Mouse (Mus musculus) urinary bladder, postnatal 36 days (tissue): ENCODE measurements around the gene Dntt.

Experiments used
- DNase-seq, 2 experiments: peaks; one replicate each; pipeline ENCODE4 v3.0.0; 2022; ENCODE audit warnings: low spot score in 2 of 2, mixed read lengths in 1 of 2

Gene Dntt

DNA sequence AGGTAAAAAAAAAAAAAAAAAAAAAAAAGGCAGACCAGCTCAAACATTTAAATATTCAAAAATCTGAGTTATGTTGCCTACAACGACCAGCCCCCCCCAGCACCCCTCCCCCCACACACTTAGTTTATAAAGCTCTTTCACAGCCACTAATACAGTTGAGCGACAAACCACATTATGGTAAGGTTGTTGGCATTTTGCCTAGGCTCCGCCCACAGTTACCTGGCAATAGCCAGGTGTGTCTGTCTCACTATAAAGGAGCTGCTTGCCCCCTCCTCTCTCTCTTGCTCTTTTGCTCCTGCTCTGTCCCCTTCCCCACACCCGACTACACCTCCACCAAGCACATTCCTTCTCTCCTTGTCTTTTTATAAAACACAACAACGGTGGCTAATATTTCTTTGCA is 17.4 kb upstream of the Dntt start:
- no peak for DNase-seq

DNA sequence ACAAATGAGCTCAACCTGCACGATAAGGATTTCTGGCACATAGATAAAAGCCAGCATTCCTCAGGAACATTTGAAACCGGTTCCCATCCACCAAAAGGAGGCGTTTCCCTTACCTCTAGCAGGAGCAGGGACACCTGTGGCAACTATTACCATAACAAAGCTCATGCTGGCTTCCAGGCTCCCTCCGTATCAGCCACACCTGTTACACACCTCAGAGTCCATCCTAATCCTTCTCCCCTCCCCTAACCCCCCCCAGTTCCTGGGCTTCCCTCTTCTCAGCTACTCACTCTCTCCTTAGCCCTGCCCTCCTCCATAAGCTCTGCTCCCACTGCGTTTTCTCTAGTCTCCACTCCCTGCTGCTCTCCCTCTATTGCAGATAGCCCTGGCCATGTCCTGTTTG is 15.5 kb upstream of the Dntt start:
- DNase-seq = no peak

DNA sequence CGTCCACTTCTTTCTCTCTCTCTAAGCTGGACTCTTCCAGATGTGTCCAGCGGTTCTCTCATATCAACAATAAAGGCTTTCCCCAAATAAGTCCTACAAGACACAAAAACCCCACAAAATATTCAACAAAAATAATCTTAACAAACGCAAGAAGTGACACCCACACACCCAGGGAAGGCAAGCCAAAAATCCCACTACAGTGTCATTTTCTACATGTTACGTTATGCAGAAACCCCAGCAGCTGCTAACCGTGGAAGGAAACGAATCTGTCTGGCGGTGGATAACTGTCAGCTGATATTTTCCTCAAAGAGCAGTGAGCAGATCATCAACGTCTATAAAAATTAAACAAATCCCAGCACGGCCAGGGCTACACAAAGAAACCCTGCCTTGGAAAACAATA is 15.1 kb upstream of the Dntt start:
- no peak for DNase-seq

DNA sequence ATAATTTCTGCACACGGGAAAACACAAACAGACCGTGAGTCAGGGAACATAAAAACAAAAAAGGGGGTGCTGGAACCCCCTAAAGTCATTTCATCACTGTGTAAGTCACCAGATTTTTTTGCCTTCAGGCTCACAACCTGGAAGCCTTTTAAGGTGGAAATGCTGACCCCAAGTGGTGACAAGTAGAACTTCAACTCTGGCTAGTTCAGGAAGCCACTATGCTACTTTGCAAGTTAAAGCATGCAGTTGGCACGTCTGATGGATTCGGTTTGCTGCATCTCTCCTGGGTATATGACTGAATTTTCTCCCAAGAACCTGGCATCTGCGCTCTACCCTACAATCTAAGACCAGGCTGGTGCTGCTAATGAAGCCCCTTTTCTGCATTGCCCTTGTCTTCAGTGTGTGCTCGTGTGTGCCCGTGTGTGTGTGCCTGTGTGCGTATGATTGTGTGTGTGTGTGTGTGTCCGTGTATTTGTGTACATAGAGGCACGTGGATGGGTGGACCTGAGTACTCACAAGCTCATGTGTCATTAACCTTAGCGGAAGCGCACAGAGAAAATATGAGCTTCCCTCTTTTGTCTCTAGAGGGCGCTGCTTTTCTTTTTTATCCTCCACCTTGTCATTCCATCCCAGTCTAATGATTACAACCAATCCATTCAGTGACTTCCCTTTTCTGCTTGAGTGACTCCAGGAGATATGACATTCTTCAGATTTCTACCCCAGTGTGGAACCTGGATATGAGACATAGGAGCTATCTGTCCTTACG is 12.9 kb upstream of the Dntt start:
- DNase-seq = peak; percentile 34 to 38

DNA sequence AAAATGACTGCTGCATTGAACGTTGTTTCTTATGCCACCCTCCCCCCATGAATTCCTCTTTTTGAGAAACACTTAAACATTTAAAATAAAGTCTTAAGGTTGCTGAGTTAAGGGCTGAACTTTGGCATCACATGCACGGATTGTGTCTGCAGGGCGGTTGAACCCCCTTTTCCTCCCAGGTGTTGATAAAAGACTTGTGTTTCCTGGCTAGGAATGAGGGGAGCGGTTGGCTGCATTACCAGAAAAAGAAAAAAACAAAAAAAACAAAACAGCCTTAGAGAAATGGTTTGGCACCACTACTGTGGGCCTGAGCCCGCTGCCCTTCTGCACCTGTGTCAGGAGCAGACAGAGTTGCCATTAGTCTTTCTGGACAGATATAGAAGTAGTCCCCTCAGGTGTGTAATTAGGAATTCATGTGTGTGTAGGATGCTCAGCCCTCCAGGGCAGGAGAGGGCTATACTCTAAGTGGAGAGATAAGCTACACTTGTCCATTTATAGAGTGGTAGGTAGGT is 9.9 kb upstream of the Dntt start:
- no peak for DNase-seq

DNA sequence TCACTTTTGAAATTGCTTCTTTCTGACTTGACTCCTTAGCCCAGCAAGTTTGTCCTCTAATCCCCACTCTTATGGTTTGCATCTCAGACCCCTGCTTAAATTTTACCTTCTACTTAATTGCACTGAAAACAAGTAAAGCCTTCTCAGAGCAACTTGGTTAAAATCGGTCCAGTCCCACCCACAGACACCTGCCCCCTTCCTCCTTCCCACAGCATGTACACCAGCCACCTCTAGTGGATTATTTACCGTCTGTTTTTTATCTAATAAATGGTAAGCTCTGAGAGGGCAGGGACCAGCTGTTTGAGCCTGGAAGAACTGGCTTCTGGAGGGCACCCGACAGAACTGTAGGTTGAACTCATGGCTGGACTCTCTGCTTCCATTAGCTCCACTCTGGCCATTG is 8.5 kb upstream of the Dntt start:
- no peak for DNase-seq

DNA sequence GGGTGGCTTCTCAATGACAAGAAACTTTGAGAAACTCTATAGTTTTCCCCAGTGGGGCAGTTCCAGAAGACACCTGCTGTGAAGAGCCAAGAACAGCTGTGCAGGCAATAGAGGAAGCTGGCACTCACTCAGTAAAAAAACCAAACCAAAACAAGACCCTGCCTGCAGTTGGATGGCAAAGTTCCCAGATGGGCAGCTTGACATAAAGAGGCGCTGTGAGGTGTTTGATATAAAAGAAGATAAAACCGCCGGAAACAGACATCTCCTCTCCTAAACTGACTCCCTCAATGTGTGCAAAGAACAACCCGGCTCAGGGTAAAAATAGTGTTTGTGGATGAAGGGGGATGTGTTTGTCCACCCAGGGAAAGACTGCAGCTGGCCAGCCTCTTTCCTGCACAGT is 6.8 kb upstream of the Dntt start:
- DNase-seq = no peak

DNA sequence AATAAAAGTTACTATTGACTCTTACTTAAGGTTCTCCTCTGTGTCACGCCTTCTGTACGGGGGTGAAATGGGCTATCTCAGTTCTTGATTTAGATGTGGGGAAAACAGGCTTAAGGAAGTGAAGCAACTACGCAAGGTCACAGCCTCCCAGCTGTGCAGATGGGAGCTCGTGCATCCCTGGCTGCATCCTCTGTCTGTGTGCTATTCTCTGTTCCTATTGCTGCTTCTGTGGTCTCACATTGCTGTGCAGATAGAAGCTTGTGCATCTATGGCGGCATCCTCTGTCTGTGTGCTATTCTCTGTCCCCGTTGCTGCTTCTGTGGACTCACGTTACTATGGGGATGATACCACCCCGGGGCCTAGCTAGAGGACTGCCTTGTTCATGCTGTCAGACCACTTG is 2.5 kb upstream of the Dntt start:
- DNase-seq = no peak

DNA sequence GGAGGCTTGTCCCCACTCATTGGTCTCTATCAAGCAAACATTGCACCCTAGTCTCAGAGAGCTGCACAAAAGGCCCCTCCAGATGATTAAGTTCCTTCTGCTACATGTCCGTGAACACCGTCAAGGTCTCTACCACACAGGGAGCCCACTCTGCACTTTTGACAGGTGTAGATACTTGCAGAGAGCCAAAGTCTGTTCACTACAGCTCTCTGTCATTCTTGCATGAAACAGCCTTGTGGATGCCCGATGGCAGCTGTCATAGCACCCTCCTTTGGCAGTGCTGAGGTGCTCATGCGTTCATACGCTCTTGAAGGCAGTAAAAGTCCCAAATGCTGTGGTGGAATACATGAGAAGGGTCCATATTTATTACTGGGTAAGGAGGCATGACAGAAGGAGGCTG is 2.1 kb upstream of the Dntt start:
- DNase-seq = no peak

DNA sequence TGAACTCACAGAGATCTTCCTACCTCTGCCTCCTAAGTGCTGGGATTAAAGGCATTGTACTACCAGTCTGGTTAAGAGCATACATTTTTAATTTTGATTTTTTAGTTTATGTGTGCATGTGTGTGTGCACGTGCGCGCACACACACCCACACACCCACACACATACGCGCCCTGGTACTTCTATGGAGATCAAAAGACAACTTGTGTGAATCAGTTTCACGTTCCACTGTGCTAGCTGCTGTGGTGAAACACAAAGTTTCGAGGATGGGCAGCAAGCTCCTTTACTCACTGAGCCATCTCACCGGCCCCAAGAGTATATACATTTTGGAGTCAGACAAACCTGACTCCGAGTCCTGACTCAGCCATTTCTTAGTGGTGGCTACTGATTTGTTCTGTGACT is 1.5 kb upstream of the Dntt start:
- DNase-seq = no peak

DNA sequence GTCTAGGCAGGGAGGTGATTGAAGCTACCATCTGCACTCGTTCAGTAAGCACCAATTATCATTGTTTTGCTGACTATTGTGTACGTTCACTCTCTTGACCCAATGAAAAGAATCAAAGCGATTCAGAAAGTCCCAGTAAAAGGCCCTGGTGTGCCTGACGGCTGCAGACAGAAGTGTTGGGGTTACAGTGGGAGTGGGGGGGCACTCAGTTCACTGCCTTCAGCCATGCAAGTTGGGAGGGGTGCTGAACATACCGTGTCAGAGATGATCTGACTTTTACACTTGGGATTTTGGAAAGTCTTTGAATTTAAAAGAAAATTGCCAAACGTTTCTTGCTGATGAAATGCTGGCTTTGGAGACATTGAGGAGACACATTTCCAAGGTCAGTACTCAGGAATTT is 1.1 kb downstream of the Dntt start:
- DNase-seq = no peak

DNA sequence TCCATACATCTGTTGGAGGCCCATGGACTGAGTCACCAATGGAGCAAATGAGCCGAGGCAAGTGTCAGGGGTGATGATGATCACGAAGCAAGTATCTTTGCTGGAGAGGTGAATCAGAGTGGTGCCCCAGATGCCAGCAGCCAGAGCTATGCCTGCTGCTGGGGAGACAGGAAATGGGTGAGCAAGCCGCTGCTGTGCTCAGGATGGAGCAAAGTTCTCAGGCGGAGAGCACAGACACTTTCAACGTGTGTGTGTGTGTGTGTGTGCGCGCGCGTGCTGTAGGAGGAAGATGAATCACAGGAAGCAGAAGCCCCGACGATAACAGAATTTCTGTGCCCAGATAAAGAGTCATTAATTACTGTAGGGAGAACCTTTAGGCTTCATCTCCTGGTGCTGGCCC is 1.9 kb downstream of the Dntt start:
- no peak for DNase-seq

DNA sequence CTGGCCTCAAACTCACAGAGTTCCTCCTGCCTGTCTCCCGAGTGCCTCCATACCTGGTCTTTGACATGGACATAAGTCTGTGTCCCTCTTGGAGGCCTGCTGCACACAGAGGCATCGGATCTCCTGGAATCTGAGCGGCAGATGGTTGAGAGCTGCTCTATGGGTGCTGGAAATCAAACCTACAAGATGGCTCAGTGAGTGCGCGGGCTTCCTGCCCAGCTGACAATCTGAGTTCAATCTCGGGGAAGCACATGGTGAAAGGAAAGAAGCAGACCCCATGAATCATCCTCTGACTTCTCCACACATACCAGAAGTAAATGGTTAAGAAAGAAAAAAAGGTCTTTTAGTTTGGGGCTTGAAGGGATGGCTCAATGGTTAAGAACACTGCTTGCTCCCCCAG is 2.8 kb downstream of the Dntt start:
- no peak for DNase-seq

DNA sequence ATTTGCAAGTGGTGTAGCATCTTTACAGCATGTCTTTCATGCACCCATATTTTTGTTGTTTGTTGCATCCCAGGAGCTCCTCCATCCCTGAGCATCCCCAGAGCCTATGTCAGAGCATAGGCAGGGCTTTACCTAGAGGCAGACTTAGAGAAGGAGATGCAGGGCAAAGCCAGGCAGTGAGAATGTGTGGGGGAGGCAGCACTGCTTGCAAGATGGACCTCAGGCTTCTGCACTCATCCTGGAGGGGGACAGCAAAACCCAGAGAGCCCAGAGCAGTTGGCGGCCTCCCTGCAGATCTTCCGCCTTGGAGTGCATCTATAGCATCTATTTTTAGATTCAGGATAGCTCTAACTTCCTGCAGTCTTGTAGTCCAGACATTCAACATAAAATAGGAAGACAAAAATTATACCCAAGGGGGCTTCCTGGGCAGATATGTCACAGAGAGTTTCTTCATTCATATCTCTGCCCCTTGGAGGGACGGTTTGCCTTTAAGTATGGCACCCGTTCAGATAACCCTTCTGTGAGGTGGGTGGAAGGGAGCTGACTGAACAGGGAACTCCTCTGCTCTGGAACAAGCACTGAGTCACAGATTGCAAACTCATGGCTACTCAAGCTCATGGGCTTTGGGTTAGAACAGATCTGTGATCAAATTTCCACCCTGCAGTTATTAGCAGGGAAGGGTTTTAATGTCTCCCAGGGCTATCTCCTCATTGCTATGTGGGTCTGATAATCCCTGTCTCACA is 6.9 kb downstream of the Dntt start:
- DNase-seq = no peak

DNA sequence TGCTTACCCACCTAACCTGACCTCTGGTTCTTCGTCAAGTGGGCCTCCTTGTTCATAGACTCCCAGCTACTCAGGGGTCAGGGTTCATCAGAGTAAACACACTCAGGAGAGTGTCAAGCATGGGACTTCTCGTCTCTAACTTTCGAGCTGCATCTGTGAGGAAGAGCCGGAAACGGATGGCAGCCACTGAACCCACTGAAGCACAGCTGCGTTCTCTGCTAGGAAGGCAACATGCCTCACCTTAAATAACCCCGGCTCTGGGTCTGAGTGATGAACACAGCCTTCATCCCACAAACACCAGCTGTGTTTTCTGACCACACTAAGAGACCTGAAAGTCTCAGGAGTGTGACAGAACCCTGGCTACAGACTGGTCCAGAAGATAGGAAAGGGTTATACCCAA is 10.0 kb downstream of the Dntt start:
- DNase-seq = no peak

DNA sequence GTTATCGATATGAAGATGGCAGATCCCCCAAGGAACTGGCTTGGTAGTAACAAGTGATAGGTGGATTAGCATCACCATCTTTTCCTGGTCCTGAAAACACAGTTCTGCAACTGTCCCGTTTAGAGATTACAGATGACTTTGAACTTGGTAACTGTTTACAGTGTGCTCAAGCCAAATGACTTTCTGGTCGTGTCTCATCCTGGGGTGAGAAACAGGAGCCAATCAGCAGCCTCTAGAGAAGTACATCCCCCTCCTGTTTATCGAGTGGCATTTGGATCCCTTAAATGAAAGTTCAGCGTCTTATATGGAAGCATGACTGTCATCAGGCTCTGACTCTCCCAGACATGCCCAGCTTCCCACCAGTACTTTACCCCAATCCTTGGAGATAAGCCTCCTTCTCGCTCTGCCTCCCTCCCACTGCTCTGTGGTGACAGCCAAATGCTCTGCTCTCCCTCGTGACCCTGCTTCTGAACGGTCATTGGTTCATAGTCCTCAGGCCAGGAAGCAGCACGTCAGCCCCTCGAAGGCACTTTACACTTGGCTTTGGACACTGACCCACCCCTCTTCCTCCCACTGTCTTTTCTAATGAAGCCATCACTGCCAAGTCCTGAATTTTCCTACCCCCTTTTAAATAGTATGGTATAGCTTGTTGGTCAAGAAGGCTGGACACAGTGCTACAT is 16.2 kb downstream of the Dntt start:
- DNase-seq = no peak

DNA sequence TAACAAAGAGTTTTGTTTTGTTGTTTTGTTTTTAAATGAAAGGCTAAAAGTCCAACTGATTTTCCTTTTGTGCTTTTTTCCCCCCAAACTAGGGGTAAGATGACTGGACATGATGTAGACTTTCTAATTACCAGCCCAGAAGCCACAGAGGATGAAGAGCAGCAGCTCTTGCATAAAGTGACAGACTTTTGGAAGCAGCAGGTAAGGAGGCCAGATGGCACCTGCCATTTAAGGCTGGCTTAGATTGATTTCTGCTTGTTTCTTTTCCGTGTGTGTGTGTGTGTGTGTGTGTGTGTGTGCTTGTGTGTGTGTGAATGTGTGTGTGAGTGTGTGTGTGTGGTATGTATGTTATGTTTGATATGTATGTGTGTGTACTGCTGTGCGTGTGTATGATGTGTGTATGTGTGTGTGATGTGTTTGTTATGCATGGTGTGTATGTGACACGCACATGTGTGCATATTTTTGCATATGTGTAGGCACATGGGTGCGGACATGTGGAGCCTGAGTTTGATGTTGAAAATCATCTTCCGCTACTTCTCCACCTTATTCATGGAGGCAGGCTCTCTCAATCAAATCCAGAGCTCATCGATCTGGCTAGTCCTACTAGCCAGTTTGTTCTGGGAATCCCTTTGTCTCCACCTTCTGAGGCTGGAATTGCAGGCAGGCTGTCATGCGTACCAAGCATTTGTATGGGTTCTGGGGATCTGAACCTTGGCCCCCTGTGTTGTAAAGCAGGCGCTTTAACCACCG is 18.5 kb downstream of the Dntt start:
- no peak for DNase-seq

DNA sequence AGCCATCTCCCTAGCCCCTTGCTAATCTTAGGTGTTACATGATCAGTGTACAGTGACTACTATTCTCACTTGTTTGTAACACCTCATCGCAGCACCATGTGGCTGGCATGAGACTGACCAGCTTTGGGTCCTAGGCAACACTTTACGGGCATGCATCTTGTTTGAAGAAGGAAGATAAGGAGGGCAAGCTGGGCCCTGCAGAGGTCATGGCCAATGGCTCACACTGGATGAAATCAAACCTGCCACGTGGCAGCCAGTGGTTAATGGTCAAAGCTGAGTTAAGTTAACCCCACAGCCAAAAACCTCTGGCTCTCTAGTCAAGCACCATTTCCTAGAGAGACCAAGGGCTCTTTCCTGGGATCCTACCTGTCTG is 19.1 kb downstream of the Dntt start:
- no peak for DNase-seq

DNA sequence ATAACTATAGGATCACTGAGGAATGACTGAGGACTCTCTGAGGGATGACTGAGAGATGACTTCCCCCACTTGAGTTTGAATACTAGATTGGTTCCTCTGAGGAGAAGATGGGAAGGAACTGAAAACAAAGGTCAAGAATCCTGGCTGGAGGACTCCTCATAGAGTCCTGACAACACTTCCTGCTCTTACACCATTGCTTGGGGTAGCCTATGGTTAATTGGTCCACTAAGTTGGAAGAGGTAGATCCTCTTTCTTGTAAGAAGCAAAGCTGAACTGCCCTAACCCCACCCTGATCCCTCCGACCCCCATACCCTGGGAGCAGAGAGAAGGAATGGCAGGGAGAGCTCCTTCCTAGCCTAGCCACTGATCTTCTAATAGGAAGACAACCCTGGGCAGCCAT is 22.6 kb downstream of the Dntt start:
- DNase-seq = no peak

DNA sequence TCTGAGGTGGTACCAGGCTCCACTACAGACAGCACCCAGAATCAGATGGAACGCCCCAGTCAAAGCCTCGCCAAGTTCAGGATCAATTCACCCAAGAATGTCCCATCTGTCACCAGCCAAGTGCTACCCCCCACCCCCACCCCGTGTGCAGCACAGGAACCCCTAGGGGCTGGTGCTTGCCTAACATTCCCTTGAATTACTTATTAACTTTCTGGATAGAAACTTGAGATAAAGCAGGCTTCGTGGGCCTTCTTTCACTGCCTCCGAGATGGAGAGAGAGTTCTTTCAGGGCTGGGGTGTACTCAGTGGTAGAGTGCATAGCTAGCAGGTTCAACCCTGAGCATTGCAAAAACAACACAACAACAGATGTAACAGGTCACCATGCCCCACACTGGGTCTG is 23.2 kb downstream of the Dntt start:
- no peak for DNase-seq

DNA sequence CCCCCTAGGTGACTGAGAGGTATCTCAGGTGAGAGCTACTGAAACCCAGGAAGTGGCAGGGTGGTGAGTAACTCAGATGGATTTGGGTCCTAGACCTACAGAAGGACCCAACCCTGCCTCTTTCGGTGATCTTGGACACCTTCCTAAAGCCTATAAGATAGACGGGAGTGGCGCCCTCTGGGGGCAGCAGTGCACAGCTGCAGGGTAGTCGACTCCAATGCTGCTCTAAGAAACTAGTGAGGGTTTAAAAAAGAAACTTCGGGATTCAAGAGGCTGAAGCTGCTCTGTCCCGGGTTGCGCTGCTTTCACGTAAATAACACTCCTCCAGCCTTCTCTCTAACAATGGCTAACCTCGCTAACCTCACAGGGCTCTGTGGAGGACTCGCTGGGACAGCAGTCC is 24.5 kb downstream of the Dntt start:
- DNase-seq = no peak

DNA sequence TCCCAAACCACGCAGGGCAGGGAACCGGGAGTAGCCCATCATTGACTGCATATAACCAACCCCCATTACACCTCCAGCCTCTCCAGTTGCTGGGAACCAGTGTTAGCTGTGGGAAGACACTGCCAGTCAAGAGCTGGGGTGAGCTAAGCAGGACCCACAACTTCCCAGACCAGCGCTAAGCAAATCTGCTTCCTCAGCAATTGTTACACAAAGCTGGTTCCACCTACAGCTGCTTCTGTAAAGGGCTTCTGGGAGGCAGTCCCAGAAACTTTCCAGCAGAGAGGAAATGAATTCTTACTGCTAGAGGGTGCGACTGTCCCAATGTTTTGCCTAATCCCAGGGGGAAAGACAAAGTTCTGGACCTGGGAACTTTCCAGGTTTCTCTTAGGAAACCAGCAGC is 25.6 kb downstream of the Dntt start:
- DNase-seq = no peak
